Mouse (Mus musculus): Measurements from ENCODE around the gene Slc39a9.

Slc39a9 gene

DNA sequence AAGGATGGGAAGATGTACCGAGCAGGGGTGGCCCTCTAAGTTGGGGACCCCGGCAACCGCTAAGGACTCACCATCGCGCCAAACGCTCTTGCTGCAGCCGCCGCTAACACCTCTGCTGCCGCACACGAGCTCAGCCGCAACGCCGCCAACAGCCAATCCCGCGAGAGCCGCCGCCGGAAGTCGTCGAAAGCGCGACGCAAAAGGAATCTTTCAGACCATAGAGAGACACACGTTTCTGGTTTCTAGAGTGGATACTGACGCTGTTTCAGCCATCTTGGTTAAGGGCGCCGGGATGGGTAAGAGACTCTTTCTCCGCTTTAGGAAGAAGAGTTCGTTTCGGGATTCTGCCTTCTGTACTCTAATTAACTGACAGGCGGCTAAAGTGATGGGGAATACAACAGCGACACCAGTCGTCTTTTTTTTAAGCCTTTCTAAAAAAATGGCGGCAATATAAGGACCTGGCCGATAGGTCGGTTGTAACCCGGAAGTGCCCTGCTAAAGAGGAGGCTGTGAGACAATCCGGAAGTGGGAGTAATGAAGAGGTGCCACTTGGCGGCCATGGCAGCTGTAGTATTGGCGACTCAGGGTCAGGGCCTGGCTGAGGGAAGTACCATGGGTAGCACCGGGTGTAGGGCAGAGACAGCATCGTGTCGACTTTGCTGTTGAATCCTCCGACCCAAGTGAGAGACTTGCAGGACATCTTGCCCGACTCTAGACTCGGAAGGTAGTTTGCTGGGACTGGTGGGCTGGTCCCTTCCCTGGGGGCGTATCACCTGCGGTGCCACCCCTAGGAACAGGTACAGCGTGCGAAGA lies at the start of gene Slc39a9, which contains the start of gene Erh:
Gene Slc39a9, plus strand, starts transcription at position 191 of the 813 bp plus-strand sequence.
Gene Erh, minus strand, starts transcription at position 649 of the 813 bp plus-strand sequence.
- DNase-seq (ENCODE audit: low read depth, low spot score): peak; percentile 92

DNA sequence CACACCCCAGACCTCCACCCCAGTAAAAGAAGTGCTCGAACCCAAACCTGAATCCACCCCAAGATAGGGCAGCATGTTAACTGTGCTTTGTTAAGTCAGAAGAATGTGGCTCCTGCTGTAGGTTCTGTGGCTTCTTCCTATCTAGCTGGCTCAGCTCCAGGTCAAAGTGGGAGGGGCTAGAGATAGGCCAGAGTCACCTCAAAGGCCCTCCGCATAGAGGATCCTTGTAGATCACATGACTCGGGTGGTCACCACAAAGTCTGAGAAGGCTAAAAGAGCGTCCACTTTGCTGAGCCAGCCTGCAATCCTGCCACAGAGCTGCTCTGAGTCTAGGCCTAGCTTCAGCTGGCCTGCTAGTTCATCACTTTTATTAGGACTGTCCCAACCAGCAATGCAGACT lies 49.5 kb upstream of the Slc39a9 start:
- no peak for DNase-seq (ENCODE audit: low read depth, low spot score)

DNA sequence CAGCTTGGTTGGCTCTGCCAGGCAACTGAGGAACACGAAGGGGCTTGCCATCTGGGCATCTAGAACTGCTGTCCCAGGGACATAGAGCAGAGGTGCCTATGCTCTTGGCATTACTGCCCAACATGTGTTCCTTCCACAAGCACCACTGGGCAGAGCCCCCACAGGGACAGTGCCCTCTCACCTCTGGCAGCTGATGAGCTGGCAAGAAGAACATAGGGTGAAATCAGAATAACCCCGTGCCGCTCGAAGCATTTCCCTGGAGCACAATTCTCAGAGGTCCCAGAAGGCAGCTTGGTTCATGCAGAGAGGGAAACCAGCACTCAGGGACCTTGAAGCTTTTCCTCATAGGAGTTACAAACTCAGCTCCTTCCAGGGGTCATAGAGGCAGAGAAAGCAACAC lies 48.9 kb upstream of the Slc39a9 start:
- no peak for DNase-seq (ENCODE audit: low read depth, low spot score)

DNA sequence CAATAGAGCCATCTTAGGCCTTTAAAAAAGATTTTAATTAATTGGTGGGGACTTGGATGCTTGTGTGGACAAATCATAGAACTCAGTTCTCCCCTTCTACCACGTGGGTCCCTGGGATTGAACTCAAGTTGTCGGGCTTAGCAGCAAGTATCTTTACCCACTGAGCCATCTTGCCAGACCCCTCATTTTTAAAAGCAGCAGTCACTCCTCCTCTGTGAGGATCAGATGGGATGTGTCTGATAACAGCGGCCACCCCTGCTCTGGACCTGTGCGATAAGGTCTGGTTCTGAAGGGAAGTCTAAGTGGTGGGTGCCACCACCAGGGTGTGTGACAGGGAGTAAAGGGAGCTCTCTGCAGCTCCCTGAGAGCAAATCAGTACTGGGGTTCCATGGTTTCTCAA lies 48.1 kb upstream of the Slc39a9 start:
- DNase-seq (ENCODE audit: low read depth, low spot score): no peak

DNA sequence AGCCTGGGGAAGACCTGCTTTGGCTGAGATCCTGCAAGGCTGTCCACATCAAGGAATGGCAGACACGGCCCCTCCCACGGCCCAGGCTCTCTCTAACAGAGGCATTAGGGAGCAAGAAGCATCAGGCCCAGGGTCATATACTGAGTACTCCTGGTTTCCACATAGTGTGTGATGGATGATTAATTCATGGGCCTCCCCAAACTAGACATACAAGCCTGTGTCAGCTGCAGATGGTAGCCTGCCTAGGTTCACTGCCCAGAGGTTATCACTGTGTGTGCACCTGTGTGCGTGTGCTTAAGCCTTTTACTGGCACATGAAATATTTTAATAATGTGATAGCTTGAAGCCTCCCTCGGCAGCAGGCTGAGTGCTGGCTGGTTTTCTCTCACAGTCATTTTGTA lies 47.7 kb upstream of the Slc39a9 start:
- no peak for DNase-seq (ENCODE audit: low read depth, low spot score)

DNA sequence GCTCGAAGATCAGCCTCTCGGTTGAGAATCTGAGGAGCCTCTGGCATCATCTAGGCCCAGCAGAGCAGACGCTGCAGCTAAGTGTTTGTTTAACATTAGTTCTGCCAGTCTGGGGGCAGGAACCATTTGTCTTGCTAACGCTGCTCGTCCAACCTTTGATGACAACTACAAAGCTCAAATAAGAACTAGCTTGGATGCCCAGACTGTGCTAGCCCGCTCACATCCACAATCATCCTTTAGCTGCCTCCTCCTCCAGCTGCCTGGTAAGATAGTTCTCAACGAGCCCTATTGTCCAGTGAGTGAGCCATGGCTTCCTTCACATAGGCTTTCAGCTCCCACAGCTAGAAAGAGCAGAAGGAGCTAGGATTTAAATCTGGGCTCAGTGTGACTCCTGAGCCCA lies 45.4 kb upstream of the Slc39a9 start:
- no peak for DNase-seq (ENCODE audit: low read depth, low spot score)

DNA sequence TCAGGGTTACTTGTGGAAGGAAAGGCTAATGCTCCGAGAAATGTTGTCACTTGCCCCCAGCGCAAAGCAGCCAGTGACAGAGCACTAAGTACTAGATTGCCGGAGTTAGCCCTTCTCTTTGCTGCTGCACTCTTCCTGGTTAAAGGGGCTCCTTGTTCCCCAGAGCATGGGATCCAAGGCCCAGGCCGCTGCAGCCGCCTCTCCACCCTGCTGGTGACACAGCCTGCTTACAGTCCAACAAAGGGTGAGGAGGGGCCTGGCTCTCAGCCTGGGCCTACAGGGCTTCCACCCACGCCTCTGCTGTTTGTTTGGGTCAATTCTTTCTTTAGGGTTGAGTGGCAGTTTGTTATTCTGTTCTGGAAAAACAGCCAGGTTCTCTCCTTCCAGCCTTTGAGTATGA lies 44.9 kb upstream of the Slc39a9 start:
- no peak for DNase-seq (ENCODE audit: low read depth, low spot score)

DNA sequence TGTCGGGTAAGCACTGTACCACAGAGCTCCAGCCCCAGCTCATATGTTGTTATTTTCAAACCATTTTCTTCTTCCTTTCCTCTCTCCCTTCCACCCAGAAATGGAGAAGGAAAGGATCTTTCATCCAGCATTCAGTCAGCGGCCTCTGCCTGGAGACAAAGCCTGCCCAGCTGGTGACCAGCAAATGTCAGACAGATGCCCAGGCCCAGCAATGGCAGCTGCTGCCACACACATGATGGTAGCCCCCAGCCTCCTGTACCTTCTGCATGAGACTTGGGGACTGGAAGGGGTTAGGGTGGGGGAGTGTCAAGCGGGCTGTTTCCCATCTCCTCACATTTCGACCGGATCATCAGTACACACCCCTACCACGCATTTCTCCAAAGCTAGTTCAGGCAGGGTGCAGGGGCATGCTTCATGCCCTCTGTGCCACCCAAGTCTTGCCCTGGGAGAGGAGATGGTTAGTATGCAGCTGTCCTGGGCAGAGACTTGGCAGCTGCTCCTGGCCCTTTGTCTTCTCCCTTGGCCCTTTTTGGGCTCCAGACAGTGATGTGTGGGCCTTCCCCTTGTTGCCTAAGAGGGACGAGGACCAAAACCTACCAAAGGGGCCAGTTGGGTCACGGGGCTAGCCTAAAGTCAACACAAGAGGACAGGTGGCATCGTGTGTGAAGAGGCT lies 42.0 kb upstream of the Slc39a9 start:
- no peak for DNase-seq (ENCODE audit: low read depth, low spot score)

DNA sequence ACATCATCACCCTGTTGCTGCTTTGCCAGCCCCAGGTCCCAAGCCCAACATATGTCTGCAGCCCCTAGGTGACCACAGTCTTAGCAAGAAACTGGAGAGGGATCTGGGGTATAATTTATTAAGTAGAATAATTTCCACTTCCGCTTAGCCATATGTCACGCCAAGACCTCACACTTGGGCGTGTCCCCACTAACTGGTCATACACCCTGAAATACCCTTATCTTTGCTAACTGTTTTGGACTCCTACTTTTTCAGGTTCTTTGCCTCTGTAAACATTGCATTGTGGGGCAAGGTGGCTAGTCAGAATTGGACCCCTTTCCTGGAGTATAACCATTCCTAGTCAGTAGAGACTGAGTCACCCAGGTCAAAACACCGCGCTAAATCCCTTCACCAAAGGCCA lies 41.3 kb upstream of the Slc39a9 start:
- DNase-seq (ENCODE audit: low read depth, low spot score): no peak

DNA sequence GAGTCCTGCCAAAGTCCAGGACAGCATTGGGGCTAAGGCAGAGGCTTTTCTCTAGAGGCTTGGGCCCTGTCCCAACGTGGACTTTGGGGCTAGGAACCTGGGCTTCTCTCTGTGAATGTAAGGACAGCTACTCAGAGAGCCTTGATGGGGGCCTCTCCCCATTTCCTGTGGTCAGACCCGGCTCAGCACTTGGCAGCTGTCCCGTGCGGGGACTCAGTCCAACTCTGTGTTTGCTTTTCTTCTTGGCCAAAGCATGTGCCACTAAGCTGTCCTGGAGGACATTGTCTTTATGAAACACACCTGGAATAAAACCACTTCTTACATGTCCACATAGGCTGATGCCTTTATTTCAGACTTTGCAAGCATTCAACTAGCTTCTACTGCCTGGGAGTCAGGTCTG lies 40.1 kb upstream of the Slc39a9 start:
- no peak for DNase-seq (ENCODE audit: low read depth, low spot score)

DNA sequence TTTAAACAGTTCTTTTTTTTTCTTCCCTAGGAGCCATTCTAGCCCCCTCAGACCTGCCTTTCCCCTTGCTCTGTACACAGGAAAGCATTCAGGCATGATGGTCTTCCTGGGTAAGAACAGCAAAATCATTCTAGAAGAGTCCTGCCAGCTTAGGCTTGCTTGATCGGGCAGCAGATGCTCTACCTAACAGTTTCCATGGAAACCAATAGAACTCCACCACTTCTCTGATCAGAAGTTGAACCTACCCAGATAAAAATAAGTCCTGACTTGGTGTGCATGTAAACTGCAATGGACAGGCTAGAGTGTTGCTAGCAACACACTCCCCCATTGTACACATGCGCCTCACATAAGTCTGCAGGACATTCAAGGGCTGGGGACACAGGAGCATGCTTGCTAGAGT lies 39.5 kb upstream of the Slc39a9 start:
- DNase-seq (ENCODE audit: low read depth, low spot score): no peak

DNA sequence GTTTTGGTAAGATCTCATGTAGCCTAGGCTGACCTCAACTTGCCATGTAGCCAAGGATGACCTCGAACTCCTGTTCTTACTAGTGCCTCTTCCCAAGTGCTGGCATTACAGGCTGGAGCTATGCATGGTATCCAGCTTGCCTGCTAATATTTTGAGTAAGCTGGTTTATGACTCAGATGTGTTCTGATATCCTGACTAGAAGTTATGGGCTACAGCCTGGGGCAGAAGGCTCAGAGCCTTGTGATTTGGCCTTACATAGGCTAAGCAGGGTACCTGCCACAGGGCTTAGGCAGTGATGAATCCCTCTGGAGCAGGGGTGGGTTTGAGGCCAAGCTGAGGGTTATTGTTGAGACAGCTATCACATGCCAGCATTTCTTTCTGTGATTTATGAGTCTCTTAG lies 35.1 kb upstream of the Slc39a9 start:
- no peak for DNase-seq (ENCODE audit: low read depth, low spot score)

DNA sequence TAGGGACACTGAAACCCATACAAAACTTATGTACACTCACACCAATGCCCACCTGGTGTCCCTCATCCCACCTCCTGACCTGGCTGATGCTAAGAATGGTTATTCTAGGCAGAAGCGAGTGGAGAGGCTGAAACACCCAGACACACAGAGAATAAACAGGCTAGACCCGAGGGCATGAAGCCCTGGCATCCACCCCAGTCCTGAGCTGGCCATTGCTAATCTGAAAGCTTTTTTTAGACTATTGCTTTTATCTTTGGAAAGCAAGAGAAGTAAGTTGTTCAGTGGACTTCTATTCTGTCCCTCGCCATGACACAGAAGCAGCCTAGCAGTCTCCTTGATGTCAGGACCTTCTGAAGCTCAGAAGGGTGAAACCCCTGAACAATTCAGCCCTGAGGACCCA lies 33.8 kb upstream of the Slc39a9 start:
- no peak for DNase-seq (ENCODE audit: low read depth, low spot score)

DNA sequence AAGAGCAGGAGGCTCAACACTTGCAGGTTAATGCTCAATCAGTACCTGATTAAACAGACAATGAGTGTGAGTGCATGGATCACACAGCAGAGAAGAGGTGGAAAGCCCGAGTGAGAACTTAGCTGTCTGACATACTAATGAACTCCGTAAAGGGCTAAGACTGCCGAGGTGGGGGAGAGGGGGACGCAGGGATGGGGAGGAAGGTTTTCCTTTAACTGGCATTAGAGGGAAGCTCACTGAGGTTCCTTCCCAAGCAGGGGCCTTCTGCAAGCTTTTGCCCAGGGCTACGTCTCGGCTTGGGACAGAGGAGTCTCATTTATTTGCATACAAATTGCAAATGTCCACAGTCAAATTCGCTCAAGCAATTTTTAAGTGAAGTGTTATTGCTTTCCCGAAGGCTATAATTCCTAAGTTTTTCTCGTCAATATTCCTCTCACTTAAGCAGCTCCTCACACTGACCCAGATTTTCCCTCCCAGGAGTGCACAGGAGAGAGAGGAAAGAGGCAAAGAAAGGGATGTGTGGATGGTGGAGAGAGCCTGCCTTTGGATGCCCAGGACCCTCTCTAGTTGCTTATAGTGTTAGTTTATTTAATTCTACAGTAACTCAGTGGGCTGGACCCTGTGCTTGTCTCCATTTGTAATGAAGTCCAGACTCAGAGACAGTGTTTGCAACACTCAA lies 31.4 kb upstream of the Slc39a9 start:
- no peak for DNase-seq (ENCODE audit: low read depth, low spot score)

DNA sequence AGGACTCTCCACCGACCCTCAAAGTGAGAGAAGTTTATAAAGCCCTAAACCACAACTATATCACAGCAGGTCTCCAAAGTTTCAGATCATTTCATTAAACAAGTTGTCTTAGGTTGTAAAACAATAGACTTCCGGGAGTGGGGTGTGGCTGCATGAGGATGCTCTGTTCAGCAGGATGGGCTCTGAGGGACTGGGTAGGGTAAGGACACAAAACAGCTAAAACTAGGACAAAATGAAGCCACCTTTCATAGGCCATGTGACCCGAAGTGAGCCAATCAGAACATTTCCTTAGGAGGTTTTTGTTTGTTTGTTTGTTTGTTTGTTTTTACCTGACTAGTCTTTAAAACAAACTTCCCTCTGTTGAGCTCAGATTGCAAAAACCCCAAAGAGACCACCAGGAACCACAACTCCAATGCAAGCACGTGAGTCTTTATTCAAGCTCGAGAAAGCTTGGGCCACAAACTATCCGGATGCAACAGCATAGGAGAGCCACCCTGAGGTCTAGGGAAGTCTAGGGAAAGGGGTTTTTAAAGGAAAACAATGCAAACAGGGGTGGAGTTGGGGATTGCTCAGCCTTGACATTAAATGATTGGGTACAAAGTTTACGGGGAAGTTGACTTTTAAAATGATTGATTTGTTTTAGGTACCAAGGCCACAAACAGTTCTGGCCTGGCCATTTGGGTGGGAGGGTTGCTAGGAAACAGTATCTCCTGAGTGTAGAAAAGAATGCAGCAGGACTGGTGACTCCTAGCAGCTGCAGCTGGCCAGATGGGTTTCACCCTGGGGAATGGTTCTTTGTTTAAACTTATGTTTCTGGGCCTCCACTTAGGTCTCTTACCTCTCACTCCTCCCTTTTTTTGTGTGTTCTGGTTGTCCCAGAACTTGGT lies 28.1 kb upstream of the Slc39a9 start:
- peak; percentile 11 for DNase-seq (ENCODE audit: low read depth, low spot score)

DNA sequence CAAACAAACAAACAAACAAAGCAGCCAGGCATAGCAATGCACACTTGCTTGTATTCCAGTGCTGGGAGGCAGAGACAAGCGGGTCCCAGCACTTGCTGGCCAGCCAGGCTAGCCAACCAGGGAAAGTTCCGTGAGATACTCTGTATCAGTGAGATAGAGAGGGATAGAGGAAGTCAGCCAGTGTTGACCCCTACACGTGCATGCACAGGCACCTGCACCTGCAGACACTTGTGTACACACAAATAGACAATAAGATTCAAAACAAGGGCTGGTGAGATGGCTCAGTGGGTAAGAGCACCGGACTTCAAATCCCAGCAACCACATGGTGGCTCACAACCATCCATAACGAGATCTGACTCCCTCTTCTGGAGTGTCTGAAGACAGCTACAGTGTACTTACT lies 23.2 kb upstream of the Slc39a9 start:
- DNase-seq (ENCODE audit: low read depth, low spot score): no peak

DNA sequence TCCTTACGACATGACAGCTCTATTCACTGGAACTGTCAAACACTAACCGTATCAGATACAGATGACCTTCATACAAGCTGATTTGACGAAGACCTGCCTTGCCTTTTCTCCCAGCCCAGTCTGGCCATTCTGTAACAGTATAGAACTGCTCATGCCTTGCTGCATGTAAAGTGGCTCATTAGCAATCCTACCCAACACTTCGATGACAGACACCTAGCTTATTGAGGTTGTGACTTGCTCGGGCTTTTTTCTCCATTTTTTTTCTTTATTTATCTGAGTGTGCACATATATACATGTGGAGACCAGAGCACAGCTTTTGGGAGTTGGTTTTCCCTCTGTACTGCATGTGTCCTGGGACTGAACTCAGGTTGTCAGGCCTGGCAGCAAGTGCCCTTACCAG lies 11.9 kb upstream of the Slc39a9 start:
- no peak for DNase-seq (ENCODE audit: low read depth, low spot score)

DNA sequence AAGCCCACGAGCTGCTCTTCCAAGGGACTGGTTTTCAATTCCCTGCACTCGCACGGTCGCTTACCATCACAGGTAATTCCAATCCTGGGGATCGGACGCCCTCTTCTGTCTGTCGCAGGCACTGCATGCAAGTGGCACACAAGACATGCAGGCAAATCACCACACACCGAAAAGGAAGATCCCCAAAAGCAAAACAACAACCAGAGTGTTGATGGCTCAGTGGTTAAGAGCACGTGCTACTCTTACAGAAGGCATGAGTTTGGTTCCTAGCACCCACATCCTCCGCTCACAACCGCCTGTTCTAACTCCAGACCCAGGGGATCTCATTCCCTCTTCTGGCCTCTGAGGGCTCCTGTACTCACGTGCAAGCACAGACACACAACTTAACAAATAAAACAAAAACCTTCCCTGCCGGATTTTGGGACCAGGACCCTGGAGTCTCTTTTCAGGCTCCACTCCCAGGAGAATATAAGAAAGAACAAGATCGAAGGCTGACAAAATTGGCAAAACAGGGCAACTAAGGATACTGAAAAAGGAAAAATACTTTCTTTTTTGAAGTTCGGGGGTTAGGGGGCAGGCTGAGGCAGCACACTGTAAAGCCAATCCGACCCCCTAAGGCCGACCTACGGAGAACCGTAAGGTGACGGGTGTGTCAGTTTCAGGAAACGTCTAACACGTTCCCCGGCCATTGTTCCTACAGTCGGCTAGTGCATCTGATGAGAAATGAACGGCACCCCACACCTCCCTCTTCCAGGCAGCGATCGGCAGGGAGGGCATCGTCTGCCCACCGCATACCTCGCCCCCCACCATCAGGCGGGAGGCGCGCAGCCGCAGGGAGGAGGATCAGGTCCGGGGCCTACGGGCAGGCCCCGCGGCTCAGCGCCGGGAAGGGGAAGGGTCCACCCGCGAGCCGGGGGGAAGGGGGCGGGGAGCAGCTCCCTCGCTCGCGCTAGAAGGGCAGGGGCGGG lies 674 bp upstream of the Slc39a9 start:
- DNase-seq (ENCODE audit: low read depth, low spot score): peak; percentile 72

DNA sequence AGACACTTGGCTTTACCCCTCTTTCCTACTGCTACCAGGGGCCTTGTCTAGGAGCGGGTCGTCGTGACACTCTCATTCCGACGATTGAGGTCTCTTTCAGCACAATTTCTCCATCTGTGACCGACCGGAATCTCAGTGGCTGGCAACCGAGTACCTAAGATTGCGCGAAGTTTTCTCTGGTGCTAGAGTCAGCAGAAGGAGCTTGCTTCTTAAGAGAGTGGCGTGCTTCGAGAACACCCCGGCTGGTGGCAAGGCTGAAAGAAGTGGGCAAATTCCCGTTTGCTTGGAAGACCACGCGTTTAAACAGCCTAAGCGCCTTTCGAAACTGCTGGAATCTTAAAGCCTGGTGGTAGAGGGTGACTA lies 804 bp downstream of the Slc39a9 start:
- DNase-seq (ENCODE audit: low read depth, low spot score): no peak

DNA sequence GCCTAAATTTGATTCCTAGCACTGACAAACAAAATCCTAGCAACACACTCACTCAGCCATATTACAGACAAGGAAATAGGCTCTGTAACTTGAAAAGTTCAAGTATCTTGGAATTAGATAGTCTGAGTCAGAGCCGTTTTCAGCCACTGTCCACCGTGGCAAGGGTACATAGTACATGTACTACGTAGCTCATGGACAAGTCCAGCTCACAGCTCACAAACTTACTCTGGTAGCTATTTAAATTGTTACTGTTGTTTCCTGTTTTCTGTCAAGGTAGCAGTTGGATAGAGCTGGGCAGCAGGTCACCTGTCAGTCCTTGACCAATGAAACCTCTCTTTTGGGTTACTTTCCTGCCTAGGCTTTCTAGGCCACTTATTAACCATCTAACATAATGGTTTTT lies 2.7 kb downstream of the Slc39a9 start:
- no peak for DNase-seq (ENCODE audit: low read depth, low spot score)
